Mouse (Mus musculus): ENCODE results near the gene Hoxb7. TPM values are rescaled to one million over a fixed set of nuclear protein-coding genes. Genes with fewer than 3 reads are reported as not detected.
A peak's percentile ranks its signal among the peaks of the same experiment; 100 is the strongest.

Gene Hoxb7
- polyA plus RNA-seq, 1 experiment from 2014 or later, result 0.15 TPM

- ATAC-seq (ENCODE audit: insufficient number of reproducible peaks, insufficient read depth, low FRiP score, low TSS enrichment, low read depth), result no peak
- WGBS, result 7% methylated on average over 7 of the region's 7 CpGs
- Histone ChIP-seq H3K9me3 (no peaks in the 10 kb centered on the region), H3K9ac (no peak overlapping the region), H3K27ac (no peak overlapping the region), H3K4me1 (0 out of 2 replicates have a peak, but pooled peaks cover 3% of the 10 kb centered on the region), H3K4me3 (no peak overlapping the region), H3K4me2 (no peak overlapping the region), H3K36me3 (no peaks in the 10 kb centered on the region), H3K27me3 (peaks cover 100% of the 10 kb centered on the region)
Measured at GRCm38 (mm10) chr11:96306183-96306907, 19.9 kb downstream of the Hoxb7 start.

GRCm38 (mm10) chr11:96306908-96307269 lies 20.5 kb downstream of the Hoxb7 start:
- Histone ChIP-seq H3K27me3 (peaks cover 100% of the 10 kb centered on the region), H3K9me3 (no peaks in the 10 kb centered on the region), H3K4me3 (no peak overlapping the region), H3K4me1 (0 out of 2 replicates have a peak, but pooled peaks cover 3% of the 10 kb centered on the region), H3K9ac (no peak overlapping the region), H3K36me3 (no peaks in the 10 kb centered on the region), H3K27ac (no peak overlapping the region), H3K4me2 (no peak overlapping the region)
- WGBS, result 3% methylated on average over 13 of the region's 13 CpGs
- no peak for ATAC-seq (ENCODE audit: insufficient number of reproducible peaks, insufficient read depth, low FRiP score, low TSS enrichment, low read depth)

GRCm38 (mm10) chr11:96308763-96309162 lies 22.3 kb downstream of the Hoxb7 start:
- H3K4me2 ChIP-seq, result no peak overlapping the region
- H3K9ac ChIP-seq, result no peak overlapping the region
- WGBS, result 11% methylated on average over 4 of the region's 4 CpGs

GRCm38 (mm10) chr11:96309288-96309687 lies 22.9 kb downstream of the Hoxb7 start:
- 8% methylated on average over 4 of the region's 4 CpGs for WGBS
- no peak overlapping the region for H3K27ac ChIP-seq

More at GRCm38 (mm10) chr11:96308763-96309162, 22.3 kb downstream of the Hoxb7 start:
- Histone ChIP-seq H3K4me1 (no peaks in the 10 kb centered on the region), H3K36me3 (no peaks in the 10 kb centered on the region), H3K27me3 (peaks cover 100% of the 10 kb centered on the region), H3K4me3 (no peak overlapping the region), H3K9me3 (no peaks in the 10 kb centered on the region), H3K27ac (no peak overlapping the region)
- no peak for ATAC-seq (ENCODE audit: insufficient number of reproducible peaks, insufficient read depth, low FRiP score, low TSS enrichment, low read depth)

GRCm38 (mm10) chr11:96310183-96310938 lies 23.9 kb downstream of the Hoxb7 start:
- no peak overlapping the region for H3K4me2 ChIP-seq
- H3K4me3 ChIP-seq, result no peak overlapping the region
- peaks cover 100% of the 10 kb centered on the region for H3K27me3 ChIP-seq
- H3K9ac ChIP-seq, result no peak overlapping the region
- H3K9me3 ChIP-seq, result no peaks in the 10 kb centered on the region
- no peaks in the 10 kb centered on the region for H3K4me1 ChIP-seq
- H3K36me3 ChIP-seq, result no peaks in the 10 kb centered on the region
- H3K27ac ChIP-seq, result no peak overlapping the region
- 3% methylated on average over 20 of the region's 20 CpGs for WGBS
- ATAC-seq (ENCODE audit: insufficient number of reproducible peaks, insufficient read depth, low FRiP score, low TSS enrichment, low read depth), result no peak

More at GRCm38 (mm10) chr11:96309288-96309687, 22.9 kb downstream of the Hoxb7 start:
- Histone ChIP-seq H3K27me3 (peaks cover 100% of the 10 kb centered on the region), H3K4me2 (no peak overlapping the region), H3K36me3 (no peaks in the 10 kb centered on the region), H3K9ac (no peak overlapping the region), H3K9me3 (no peaks in the 10 kb centered on the region), H3K4me3 (no peak overlapping the region), H3K4me1 (no peaks in the 10 kb centered on the region)
- no peak for ATAC-seq (ENCODE audit: insufficient number of reproducible peaks, insufficient read depth, low FRiP score, low TSS enrichment, low read depth)

- Histone ChIP-seq H3K36me3 (no peaks in the 10 kb centered on the region), H3K9me3 (no peaks in the 10 kb centered on the region), H3K4me3 (peak overlapping the region; percentile 16), H3K27me3 (peaks cover 100% of the 10 kb centered on the region), H3K4me1 (no peaks in the 10 kb centered on the region), H3K9ac (no peak overlapping the region), H3K4me2 (peak overlapping the region; percentile 26; the same call in 1 of the 2 replicates), H3K27ac (no peak overlapping the region)
- 6% methylated on average over 6 of the region's 6 CpGs for WGBS
- no peak for ATAC-seq (ENCODE audit: insufficient number of reproducible peaks, insufficient read depth, low FRiP score, low TSS enrichment, low read depth)
Measured at GRCm38 (mm10) chr11:96311097-96311496, 24.7 kb downstream of the Hoxb7 start.

GRCm38 (mm10) chr11:96311520-96312417 lies 25.3 kb downstream of the Hoxb7 start:
- WGBS, result 1% methylated on average over 31 of the region's 31 CpGs
- Histone ChIP-seq H3K27me3 (peaks cover 100% of the 10 kb centered on the region), H3K36me3 (no peaks in the 10 kb centered on the region), H3K9ac (no peak overlapping the region), H3K27ac (no peak overlapping the region), H3K4me3 (peak overlapping the region; percentile 16), H3K4me2 (peak overlapping the region; percentile 26; the same call in 1 of the 2 replicates), H3K9me3 (no peaks in the 10 kb centered on the region), H3K4me1 (no peaks in the 10 kb centered on the region)
- ATAC-seq (ENCODE audit: insufficient number of reproducible peaks, insufficient read depth, low FRiP score, low TSS enrichment, low read depth), result no peak

- 20% methylated on average over 2 of the region's 2 CpGs for WGBS
- no peaks in the 10 kb centered on the region for H3K4me1 ChIP-seq
- no peaks in the 10 kb centered on the region for H3K36me3 ChIP-seq
- H3K9ac ChIP-seq, result no peak overlapping the region
- H3K27ac ChIP-seq, result no peak overlapping the region
- H3K4me3 ChIP-seq, result no peak overlapping the region
- no peak for ATAC-seq (ENCODE audit: insufficient number of reproducible peaks, insufficient read depth, low FRiP score, low TSS enrichment, low read depth)
- peaks cover 100% of the 10 kb centered on the region for H3K27me3 ChIP-seq
- H3K4me2 ChIP-seq, result no peak overlapping the region
- no peaks in the 10 kb centered on the region for H3K9me3 ChIP-seq
Measured at GRCm38 (mm10) chr11:96313134-96313533, 26.7 kb downstream of the Hoxb7 start.

GRCm38 (mm10) chr11:96313806-96314428 lies 27.5 kb downstream of the Hoxb7 start:
- Histone ChIP-seq H3K4me2 (no peak overlapping the region), H3K27ac (no peak overlapping the region), H3K9me3 (no peaks in the 10 kb centered on the region), H3K4me1 (peaks cover 2% of the 10 kb centered on the region; the same call in 1 of the 2 replicates), H3K4me3 (no peak overlapping the region), H3K27me3 (peaks cover 100% of the 10 kb centered on the region), H3K36me3 (no peaks in the 10 kb centered on the region), H3K9ac (no peak overlapping the region)
- no peak for ATAC-seq (ENCODE audit: insufficient number of reproducible peaks, insufficient read depth, low FRiP score, low TSS enrichment, low read depth)
- WGBS, result 2% methylated on average over 12 of the region's 12 CpGs

- no peak overlapping the region for H3K9ac ChIP-seq
- ATAC-seq (ENCODE audit: insufficient number of reproducible peaks, insufficient read depth, low FRiP score, low TSS enrichment, low read depth), result no peak
- no peaks in the 10 kb centered on the region for H3K9me3 ChIP-seq
- H3K4me3 ChIP-seq, result no peak overlapping the region
- peaks cover 100% of the 10 kb centered on the region for H3K27me3 ChIP-seq
- H3K36me3 ChIP-seq, result no peaks in the 10 kb centered on the region
- peaks cover 4% of the 10 kb centered on the region; the same call in 1 of the 2 replicates for H3K4me1 ChIP-seq
- no peak overlapping the region for H3K27ac ChIP-seq
- WGBS, result 1% methylated on average over 34 of the region's 34 CpGs
- no peak overlapping the region for H3K4me2 ChIP-seq
Measured at GRCm38 (mm10) chr11:96314671-96315343, 28.4 kb downstream of the Hoxb7 start.

Measured in embryonic facial prominence, embryonic 13.5 days (tissue).